Mouse (Mus musculus) T-helper 2 cell (primary cell): ENCODE results near the gene Sptssb.

Experiments
- in situ Hi-C: fragments of 300-600 bp; cut with MboI, MseI; formaldehyde crosslinking; loops from one replicate; pipeline ENCODE4 v1.15.1; 2025; ENCODE audit warnings: high pct_unique_total_duplicates

Gene Sptssb

DNA sequence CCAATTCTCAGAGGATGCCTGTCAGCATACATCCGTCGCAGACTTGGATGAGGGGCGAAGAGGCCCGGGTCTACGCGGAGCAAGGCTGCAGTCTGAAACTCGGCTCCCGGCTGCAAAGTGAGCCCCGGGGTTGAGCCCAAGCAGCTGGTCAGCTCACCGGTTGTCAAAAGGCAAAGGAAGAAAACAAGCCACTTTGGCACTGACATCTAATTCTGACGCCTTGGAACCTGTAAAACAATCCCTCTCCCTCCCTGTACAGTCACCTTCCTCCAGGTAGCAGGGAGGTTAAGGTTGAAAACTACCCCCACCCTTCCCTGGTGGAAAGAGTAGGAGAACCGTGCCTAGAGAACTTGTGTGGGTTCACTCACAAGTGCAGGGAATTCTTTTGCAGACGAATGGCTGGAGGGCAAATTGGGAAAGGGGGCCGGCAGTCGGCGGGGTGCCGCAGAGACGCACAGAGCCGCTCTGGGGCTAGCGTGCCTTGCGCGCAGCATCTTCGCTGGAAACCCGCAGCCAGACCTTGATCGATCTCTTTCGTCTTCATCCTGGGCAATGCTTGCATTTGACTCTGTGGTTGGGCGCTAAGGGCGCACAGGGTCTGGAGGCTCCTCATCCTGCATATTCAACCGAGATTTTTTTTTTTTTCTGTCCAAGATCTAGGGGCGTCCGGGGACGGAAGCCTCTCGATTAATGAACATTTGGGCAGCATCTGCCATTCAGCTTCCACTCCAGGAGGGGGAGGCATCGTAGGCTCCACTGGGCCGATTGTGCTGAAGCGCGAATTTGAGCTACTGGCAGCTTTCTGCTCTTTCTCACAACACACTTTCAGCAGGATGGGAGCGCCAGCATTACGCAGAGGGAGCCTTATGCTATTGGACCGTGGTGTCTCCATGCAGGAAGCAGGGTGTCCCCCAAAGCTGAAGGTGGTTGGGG is 1.1 kb upstream of the Sptssb start:
- in situ Hi-C loops, result no loop called here

DNA sequence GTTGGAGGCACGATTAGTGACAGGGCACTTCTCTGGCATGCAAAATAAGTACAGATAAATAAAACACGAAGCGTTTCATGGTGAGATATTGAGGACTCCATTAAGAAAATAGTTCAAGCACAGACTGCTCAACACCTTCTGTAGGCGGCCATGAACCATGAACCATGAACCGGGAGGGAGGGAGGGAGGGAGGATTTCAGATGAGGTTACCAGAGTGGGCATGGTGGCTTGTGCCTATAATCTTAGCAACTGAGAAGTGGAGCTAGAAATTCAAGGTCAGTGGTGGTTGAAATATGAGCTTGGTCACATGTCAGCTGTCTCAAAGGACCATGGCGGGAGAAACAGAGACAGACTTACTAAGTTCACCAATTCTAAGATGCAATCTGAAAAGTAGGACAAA is 20.3 kb downstream of the Sptssb start:
- in situ Hi-C loops, result no loop called here

DNA sequence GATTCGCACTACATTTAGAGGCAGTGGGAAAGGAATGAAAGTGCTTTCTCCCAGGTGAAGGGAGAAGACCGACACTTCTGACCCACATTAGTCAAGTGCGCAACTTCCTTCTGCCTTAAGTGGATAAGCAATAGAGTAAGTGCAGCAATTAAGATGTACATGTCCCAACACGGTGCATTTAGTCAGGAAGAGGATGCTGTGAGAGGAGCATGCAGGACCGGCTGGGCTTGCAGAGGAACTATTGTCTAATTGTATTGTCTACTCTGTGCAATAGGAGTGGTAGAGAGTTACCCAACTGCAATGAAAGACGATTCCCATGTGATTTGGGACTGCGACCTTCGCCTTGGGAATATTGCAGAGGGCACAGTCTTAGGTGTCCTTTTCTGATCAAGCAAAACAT is 30.2 kb downstream of the Sptssb start:
- in situ Hi-C loops, result no loop called here

GRCm38 (mm10) chr3:69824536-69824935 is 35.2 kb downstream of the Sptssb start:
- in situ Hi-C loops, result no loop called here

DNA sequence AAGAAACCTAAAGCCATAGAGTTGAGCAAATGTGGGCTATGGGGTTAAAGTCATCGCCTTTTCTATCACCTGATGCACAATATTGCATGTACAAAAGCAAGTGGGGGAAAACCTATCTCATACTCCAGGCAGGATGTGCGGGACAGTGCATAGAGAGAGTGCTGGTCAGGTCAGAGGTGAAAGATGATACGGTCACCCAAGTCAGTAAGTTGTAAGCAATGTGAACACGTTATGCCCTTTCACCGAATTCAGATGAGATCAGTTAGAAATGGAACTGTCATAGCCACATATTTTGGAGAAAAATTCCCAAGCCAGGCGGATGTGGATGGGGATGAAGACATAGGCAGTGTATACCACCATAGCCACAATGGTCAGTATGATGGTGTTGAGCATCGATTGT is 39.1 kb downstream of the Sptssb start:
- in situ Hi-C loops, result no loop called here

DNA sequence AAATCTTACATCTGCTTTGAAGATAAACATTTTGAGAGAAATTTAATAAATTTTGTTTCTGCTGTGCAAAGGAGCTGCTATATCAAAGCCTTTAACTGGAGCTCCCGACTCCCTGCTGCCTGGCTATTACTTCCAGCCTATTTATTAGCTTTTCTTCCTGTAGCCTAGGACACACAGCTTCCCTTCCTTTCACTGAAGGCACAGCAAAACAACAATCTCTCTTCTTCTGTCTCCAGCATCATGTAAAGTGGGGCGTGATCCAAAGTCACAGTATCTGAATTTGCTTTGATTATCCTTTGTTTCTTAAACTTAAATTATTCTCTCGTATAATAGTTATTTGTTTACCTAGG is 39.9 kb downstream of the Sptssb start:
- in situ Hi-C loops, result no loop called here

GRCm38 (mm10) chr3:69819146-69819850 is 40.4 kb downstream of the Sptssb start:
- in situ Hi-C loops, result no loop called here

- in situ Hi-C loops, result no loop called here
Measured at GRCm38 (mm10) chr3:69818466-69818865, 41.3 kb downstream of the Sptssb start.

DNA sequence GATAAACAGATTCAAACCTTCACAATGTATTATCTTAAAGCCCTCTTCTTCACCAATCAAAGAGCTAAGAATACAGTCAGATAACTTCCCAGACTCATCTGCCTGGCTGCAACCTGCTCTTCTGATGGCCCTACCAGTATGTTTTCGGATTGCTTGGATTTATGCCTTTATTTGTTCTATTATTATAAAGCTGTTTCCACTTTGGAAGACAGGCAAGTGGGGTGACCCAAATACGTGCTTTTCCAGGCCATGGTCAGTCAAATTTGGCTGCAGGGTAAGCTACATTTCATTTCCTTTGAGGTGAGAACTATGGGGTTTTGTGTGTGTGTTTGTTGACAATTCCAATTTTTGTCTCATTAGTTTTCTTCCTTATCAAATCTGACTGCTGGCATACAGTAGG is 43.2 kb downstream of the Sptssb start:
- in situ Hi-C loops, result no loop called here

GRCm38 (mm10) chr3:69813005-69813695 is 46.6 kb downstream of the Sptssb start:
- in situ Hi-C loops, result no loop called here

GRCm38 (mm10) chr3:69812442-69812841 is 47.3 kb downstream of the Sptssb start:
- in situ Hi-C loops, result no loop called here

DNA sequence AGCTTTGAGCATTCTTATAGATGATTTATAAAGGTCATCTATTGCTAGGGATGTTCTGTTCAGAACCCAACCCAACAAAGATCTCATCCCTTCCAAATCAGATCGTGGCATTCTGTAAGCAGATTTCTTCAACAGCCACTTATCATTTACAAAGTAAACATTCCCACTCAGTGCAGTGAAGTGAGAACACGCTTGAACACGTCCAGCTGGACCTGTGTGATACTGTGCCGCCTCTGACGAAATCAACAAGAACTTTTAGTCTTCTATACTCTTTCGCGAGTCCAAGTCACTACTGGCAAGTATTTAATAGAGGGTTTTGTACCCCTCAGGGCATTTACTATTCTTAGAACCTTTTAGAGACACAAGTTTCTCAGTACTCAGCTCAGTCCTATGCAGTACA is 51.3 kb downstream of the Sptssb start:
- in situ Hi-C loops, result no loop called here

- in situ Hi-C loops, result no loop called here
Measured at GRCm38 (mm10) chr3:69803137-69803536, 56.6 kb downstream of the Sptssb start.

- in situ Hi-C loops, result no loop called here
Measured at GRCm38 (mm10) chr3:69800829-69801384, 58.8 kb downstream of the Sptssb start.

DNA sequence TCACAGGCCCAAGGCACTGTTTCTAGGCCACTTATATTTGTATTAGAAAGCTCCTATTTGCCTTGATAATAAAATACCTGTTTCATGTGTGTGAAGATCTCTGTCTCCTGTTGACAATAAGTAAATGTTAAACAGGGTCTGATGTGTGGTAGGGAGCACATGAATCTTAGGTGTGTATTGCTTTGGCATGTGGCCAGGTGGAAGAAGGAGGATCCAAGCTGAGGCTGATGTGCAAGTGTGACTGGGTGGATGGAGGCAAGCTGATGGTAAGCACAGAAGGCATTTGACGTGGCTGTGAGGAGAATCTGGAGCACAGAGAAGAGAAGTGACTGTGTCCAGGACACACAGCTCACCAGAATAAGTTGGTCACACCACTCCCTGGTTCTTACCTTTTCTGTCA is 60.6 kb downstream of the Sptssb start:
- in situ Hi-C loops, result no loop called here

- in situ Hi-C loops, result no loop called here
Measured at GRCm38 (mm10) chr3:69797969-69798368, 61.8 kb downstream of the Sptssb start.

- in situ Hi-C loops, result no loop called here
Measured at GRCm38 (mm10) chr3:69797533-69797932, 62.2 kb downstream of the Sptssb start.

DNA sequence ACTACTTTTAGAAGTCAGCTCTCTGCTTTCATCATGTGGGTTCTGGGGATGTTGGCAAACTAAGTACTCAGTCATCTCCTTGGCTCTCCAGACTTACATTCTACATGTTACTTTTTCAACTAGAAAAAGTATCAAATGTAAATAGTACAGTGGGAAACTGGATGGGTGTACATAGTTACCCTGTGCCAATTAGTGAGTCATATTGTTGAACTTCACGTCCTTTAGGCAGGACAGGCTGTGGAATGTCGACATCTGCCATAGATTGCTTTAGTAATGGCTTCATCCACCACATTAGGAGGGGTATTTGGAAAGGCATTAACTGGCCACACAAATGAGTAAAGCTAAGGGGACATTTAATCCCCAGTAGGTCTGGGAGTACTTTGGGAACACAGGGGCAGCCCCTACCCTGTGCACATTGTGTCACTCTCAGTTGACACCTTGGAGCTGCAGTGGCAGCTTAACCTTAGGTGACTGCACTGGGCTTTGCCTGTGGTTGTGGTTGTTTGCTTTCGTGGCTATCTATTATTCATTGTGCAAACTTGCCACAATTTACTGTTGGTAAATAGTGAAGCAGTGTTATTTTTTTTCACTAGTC is 66.8 kb downstream of the Sptssb start:
- in situ Hi-C loops, result no loop called here

- in situ Hi-C loops, result no loop called here
Measured at GRCm38 (mm10) chr3:69779246-69779796, 80.4 kb downstream of the Sptssb start.

- in situ Hi-C loops, result no loop called here
Measured at GRCm38 (mm10) chr3:69773356-69773755, 86.4 kb downstream of the Sptssb start.
